Mouse (Mus musculus): Measurements from ENCODE around the gene Ncaph. TPM values are rescaled to one million over a fixed set of nuclear protein-coding genes. Genes with fewer than 3 reads are reported as not detected.

The Ncaph gene
- total and polyA plus RNA-seq, 3 experiments, result 19.4 to 122 (median 103) TPM

DNA sequence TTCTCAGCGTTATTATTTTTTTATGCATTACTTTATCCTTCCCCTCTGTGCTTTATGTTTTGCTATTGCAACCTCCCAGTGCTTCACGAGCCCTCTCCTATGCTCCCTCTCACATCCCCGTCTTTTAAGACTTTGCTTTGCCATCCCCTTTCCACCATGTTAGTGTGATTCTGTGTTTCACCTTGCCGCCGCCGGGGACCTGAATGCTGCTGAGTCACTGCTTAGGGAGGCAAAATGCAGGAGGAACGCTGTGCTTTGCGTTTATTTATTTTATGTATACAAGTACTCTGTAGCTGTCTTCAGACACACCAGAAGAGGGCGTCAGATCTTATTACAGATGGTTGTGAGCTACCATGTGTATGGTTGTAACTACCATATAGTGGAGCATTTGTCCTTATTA lies 56.1 kb downstream of the Ncaph start:
- Histone ChIP-seq H3K27me3 (ENCODE audit: insufficient read depth, low read length) (no peaks in the 10 kb centered on the region), H3K36me3 (replicated peaks) (peaks cover 24% of the 10 kb centered on the region), H3K4me1 (ENCODE audit: insufficient read depth, low read depth, low read length) (peaks cover 15% of the 10 kb centered on the region), H3K9me3 (replicated peaks) (no peaks in the 10 kb centered on the region), H3K4me3 (ENCODE audit: low read depth, low read length) (no peak overlapping the region)
- no peak for DNase-seq (ENCODE audit: low spot score)
- no peak for ATAC-seq (ENCODE audit: extremely low read depth, insufficient number of reproducible peaks, low FRiP score, poor library complexity, severe bottlenecking)
- no peak for TF ChIP-seq TAL1 (conservative IDR thresholded peaks at IDR 0.05; ENCODE audit: low read depth, low read length)
- no peak for TF ChIP-seq GATA1 (IDR thresholded peaks at IDR 0.05; ENCODE audit: borderline replicate concordance, low read length)
- no peak for TF ChIP-seq CTCF (IDR thresholded peaks at IDR 0.05; ENCODE audit: low read depth, low read length)
- TF ChIP-seq GATA2 (IDR thresholded peaks at IDR 0.05; ENCODE audit: borderline replicate concordance, low read depth, low read length), result no peak
- no peak for TF ChIP-seq POLR2AphosphoS5 (IDR thresholded peaks at IDR 0.05; ENCODE audit: insufficient replicate concordance, low read depth, low read length)

GRCm38 (mm10) chr2:127074116-127074515 lies 59.6 kb downstream of the Ncaph start:
- H3K4me3 ChIP-seq (ENCODE audit: low read depth, low read length), result no peak overlapping the region
- H3K9me3 ChIP-seq (replicated peaks), result no peaks in the 10 kb centered on the region
- peaks cover 19% of the 10 kb centered on the region for H3K4me1 ChIP-seq (ENCODE audit: insufficient read depth, low read depth, low read length)
- DNase-seq (ENCODE audit: low spot score) (no peak), ATAC-seq (ENCODE audit: extremely low read depth, insufficient number of reproducible peaks, low FRiP score, poor library complexity, severe bottlenecking) (no peak)
- no peaks in the 10 kb centered on the region for H3K27me3 ChIP-seq (ENCODE audit: insufficient read depth, low read length)
- H3K36me3 ChIP-seq (replicated peaks), result peaks cover 13% of the 10 kb centered on the region
- TF ChIP-seq GATA1 (IDR thresholded peaks at IDR 0.05; ENCODE audit: borderline replicate concordance, low read length) (no peak), GATA2 (IDR thresholded peaks at IDR 0.05; ENCODE audit: borderline replicate concordance, low read depth, low read length) (no peak), TAL1 (conservative IDR thresholded peaks at IDR 0.05; ENCODE audit: low read depth, low read length) (no peak), CTCF (IDR thresholded peaks at IDR 0.05; ENCODE audit: low read depth, low read length) (no peak), POLR2AphosphoS5 (IDR thresholded peaks at IDR 0.05; ENCODE audit: insufficient replicate concordance, low read depth, low read length) (no peak)

DNA sequence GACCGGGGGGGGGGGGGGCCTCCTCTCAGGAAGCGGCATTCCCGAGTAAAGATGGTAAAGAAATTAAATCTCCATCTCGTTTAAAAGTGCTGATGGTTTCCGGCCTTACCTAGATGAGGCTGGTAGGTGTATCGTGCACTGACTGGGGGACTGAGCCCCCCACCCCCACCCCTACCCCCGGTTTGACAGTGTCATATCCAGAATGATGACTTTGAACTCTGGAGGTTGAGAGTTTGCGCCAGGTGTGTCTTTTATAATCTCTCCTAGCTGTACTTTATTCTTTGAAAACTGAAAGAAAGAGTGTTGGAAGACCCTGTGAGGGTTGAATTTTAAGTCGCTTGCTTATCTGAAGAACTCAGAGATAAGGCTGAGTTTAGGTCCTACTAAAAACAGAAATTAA lies 62.9 kb downstream of the Ncaph start:
- Histone ChIP-seq H3K27me3 (ENCODE audit: insufficient read depth, low read length) (no peaks in the 10 kb centered on the region), H3K4me3 (ENCODE audit: low read depth, low read length) (peak overlapping the region; percentile 76), H3K9me3 (replicated peaks) (no peaks in the 10 kb centered on the region), H3K4me1 (ENCODE audit: insufficient read depth, low read depth, low read length) (peaks cover 19% of the 10 kb centered on the region), H3K36me3 (replicated peaks) (peaks cover 32% of the 10 kb centered on the region)
- ATAC-seq (ENCODE audit: extremely low read depth, insufficient number of reproducible peaks, low FRiP score, poor library complexity, severe bottlenecking), result no peak
- no peak for TF ChIP-seq POLR2AphosphoS5 (IDR thresholded peaks at IDR 0.05; ENCODE audit: insufficient replicate concordance, low read depth, low read length)
- no peak for DNase-seq (ENCODE audit: low spot score)

- TF ChIP-seq GATA2 (IDR thresholded peaks at IDR 0.05; ENCODE audit: borderline replicate concordance, low read depth, low read length) (no peak), TAL1 (conservative IDR thresholded peaks at IDR 0.05; ENCODE audit: low read depth, low read length) (no peak), GATA1 (IDR thresholded peaks at IDR 0.05; ENCODE audit: borderline replicate concordance, low read length) (no peak), CTCF (IDR thresholded peaks at IDR 0.05; ENCODE audit: low read depth, low read length) (no peak), POLR2AphosphoS5 (IDR thresholded peaks at IDR 0.05; ENCODE audit: insufficient replicate concordance, low read depth, low read length) (no peak)
- DNase-seq (ENCODE audit: low spot score) (peak; percentile 91), ATAC-seq (ENCODE audit: extremely low read depth, insufficient number of reproducible peaks, low FRiP score, poor library complexity, severe bottlenecking) (peak; percentile 99)
- Histone ChIP-seq H3K36me3 (replicated peaks) (peaks cover 32% of the 10 kb centered on the region), H3K4me3 (ENCODE audit: low read depth, low read length) (peak within 1 kb of the TSS; percentile 76), H3K27me3 (ENCODE audit: insufficient read depth, low read length) (no peaks in the 10 kb centered on the region), H3K4me1 (ENCODE audit: insufficient read depth, low read depth, low read length) (peaks cover 19% of the 10 kb centered on the region), H3K9me3 (replicated peaks) (no peaks in the 10 kb centered on the region)
These were observed 63.3 kb downstream of the Ncaph start, which contains the start of gene Blvra for GRCm38 (mm10) chr2:127070435-127070841. Gene Blvra (plus strand): TSS chr2:127070665.

DNA sequence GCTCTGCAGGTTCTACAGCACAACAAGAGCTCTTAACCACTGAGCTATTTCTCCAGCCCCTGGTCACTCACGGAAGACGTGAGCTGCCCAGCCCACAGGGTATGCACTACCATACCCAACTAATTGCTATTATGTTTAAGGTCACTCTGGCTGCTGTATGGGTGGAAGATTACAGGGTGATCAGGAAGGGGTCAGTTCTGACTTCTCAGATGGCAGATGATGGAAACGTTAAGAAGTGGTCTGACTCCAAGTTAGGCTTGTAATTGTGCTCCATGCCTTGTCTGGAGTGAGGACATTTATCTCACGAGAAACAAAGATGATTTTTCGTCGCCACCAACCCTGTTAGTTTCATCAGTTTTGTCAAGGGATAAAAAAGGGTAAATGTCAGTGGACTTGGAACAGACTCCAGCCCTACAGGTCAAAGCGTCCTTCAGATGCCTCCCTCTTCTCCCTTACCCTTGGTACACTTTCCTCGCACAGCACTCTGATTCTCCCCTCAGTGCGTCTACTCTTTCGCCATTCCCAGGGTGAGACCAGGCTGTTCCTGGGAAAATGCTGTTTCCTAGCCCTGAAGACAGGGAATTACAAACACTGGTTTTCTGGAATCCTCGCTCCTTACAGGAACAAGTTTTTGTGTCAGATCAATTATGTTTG lies 63.8 kb downstream of the Ncaph start:
- ATAC-seq (ENCODE audit: extremely low read depth, insufficient number of reproducible peaks, low FRiP score, poor library complexity, severe bottlenecking), result no peak
- Histone ChIP-seq H3K4me3 (ENCODE audit: low read depth, low read length) (peak overlapping the region; percentile 76; the same call in 1 of the 2 replicates), H3K36me3 (replicated peaks) (peaks cover 32% of the 10 kb centered on the region), H3K9me3 (replicated peaks) (no peaks in the 10 kb centered on the region), H3K27me3 (ENCODE audit: insufficient read depth, low read length) (no peaks in the 10 kb centered on the region), H3K4me1 (ENCODE audit: insufficient read depth, low read depth, low read length) (peaks cover 19% of the 10 kb centered on the region)
- TF ChIP-seq POLR2AphosphoS5 (IDR thresholded peaks at IDR 0.05; ENCODE audit: insufficient replicate concordance, low read depth, low read length), result no peak
- no peak for TF ChIP-seq GATA2 (IDR thresholded peaks at IDR 0.05; ENCODE audit: borderline replicate concordance, low read depth, low read length)
- no peak for TF ChIP-seq GATA1 (IDR thresholded peaks at IDR 0.05; ENCODE audit: borderline replicate concordance, low read length)
- no peak for TF ChIP-seq TAL1 (conservative IDR thresholded peaks at IDR 0.05; ENCODE audit: low read depth, low read length)
- TF ChIP-seq CTCF (IDR thresholded peaks at IDR 0.05; ENCODE audit: low read depth, low read length), result no peak
- DNase-seq (ENCODE audit: low spot score), result no peak

GRCm38 (mm10) chr2:127068806-127069205 lies 64.9 kb downstream of the Ncaph start:
- peaks cover 19% of the 10 kb centered on the region for H3K4me1 ChIP-seq (ENCODE audit: insufficient read depth, low read depth, low read length)
- no peaks in the 10 kb centered on the region for H3K9me3 ChIP-seq (replicated peaks)
- H3K36me3 ChIP-seq (replicated peaks), result peaks cover 31% of the 10 kb centered on the region
- no peak for TF ChIP-seq CTCF (IDR thresholded peaks at IDR 0.05; ENCODE audit: low read depth, low read length)
- TF ChIP-seq TAL1 (conservative IDR thresholded peaks at IDR 0.05; ENCODE audit: low read depth, low read length), result no peak
- no peak for TF ChIP-seq POLR2AphosphoS5 (IDR thresholded peaks at IDR 0.05; ENCODE audit: insufficient replicate concordance, low read depth, low read length)
- no peak for TF ChIP-seq GATA2 (IDR thresholded peaks at IDR 0.05; ENCODE audit: borderline replicate concordance, low read depth, low read length)
- no peak for TF ChIP-seq GATA1 (IDR thresholded peaks at IDR 0.05; ENCODE audit: borderline replicate concordance, low read length)
- ATAC-seq (ENCODE audit: extremely low read depth, insufficient number of reproducible peaks, low FRiP score, poor library complexity, severe bottlenecking), result no peak
- DNase-seq (ENCODE audit: low spot score), result no peak
- H3K27me3 ChIP-seq (ENCODE audit: insufficient read depth, low read length), result no peaks in the 10 kb centered on the region
- no peak overlapping the region for H3K4me3 ChIP-seq (ENCODE audit: low read depth, low read length)
